Mouse (Mus musculus): ENCODE results near the gene Olfml3. TPM values are rescaled to one million over a fixed set of nuclear protein-coding genes. Genes with fewer than 3 reads are reported as not detected.
A peak's percentile ranks its signal among the peaks of the same experiment; 100 is the strongest.

The Olfml3 gene
- total and polyA plus RNA-seq, 2 experiments: 1.3 to 1.5 TPM

DNA sequence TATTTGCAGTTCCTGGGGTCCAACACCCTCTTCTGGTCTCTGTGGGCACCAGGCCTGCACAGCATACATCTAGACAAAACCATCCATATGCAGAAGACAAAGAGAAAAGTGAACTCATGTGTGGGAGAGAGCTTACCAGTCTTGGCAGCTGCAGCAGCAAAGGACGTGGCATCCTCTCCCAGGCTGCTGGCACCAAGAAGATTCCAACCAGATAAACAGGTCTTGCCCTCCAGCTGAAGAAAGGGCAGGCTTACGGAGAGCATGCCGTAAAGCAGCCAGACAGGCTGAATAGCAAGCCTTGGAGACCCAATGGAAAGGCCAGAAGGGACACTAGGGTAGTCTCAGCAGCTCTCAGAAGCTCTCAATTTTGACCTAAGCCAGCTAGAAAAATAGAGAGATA is 5.7 kb downstream of the Olfml3 start:
- DNase-seq (ENCODE audit: extremely low read depth, low read depth, low spot score): no peak
- no peaks in the 10 kb centered on the region for H3K27me3 ChIP-seq (ENCODE audit: control insufficient read depth, insufficient read depth, low read length)
- H3K79me2 ChIP-seq (ENCODE audit: control insufficient read depth, insufficient read depth, low read length): no peaks in the 10 kb centered on the region
- TF ChIP-seq CTCF (IDR thresholded peaks at IDR 0.05; ENCODE audit: low read depth, low read length) (no peak), POLR2A (IDR thresholded peaks at IDR 0.05; ENCODE audit: extremely low read depth, insufficient read depth, low read length) (no peak)
- WGBS: 89% methylated on average over 3 of the region's 3 CpGs
- H3K36me3 ChIP-seq (ENCODE audit: control insufficient read depth, insufficient read depth, low read length): no peaks in the 10 kb centered on the region
- H3K4me1 ChIP-seq (ENCODE audit: control insufficient read depth, insufficient read depth, low read length): no peaks in the 10 kb centered on the region
- H3K27ac ChIP-seq (replicated peaks; ENCODE audit: insufficient read depth, low read depth, low read length): no peak overlapping the region
- H3K4me3 ChIP-seq (ENCODE audit: insufficient read depth, low read depth, low read length): no peak overlapping the region
- no peak overlapping the region for H3K9ac ChIP-seq (ENCODE audit: low read depth, low read length)

DNA sequence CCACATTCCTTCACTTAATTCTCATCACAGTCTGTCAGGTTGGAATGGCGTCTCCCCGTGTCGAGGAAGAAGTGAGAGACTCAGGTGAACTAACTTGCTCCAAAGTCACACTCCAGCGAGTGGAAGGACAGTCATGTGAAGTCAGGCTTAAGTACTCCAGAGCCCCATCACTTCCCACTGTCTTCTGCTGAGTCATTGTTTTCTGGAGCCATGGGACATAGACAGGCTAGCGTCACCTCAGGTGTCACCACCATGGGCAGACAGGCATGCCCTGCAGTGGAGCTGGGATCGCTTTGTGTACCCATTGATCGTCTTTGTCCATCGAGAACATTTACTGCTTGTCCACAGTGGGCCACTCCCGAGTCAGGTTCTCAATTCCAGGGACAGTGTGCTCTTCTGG is 8.0 kb downstream of the Olfml3 start:
- TF ChIP-seq POLR2A (IDR thresholded peaks at IDR 0.05; ENCODE audit: extremely low read depth, insufficient read depth, low read length): no peak
- no peak for TF ChIP-seq CTCF (IDR thresholded peaks at IDR 0.05; ENCODE audit: low read depth, low read length)
- WGBS: 85% methylated on average over 9 of the region's 9 CpGs
- Histone ChIP-seq H3K27ac (replicated peaks; ENCODE audit: insufficient read depth, low read depth, low read length) (no peak overlapping the region), H3K79me2 (ENCODE audit: control insufficient read depth, insufficient read depth, low read length) (no peaks in the 10 kb centered on the region), H3K27me3 (ENCODE audit: control insufficient read depth, insufficient read depth, low read length) (no peaks in the 10 kb centered on the region), H3K9ac (ENCODE audit: low read depth, low read length) (no peak overlapping the region), H3K4me1 (ENCODE audit: control insufficient read depth, insufficient read depth, low read length) (no peaks in the 10 kb centered on the region), H3K36me3 (ENCODE audit: control insufficient read depth, insufficient read depth, low read length) (no peaks in the 10 kb centered on the region), H3K4me3 (ENCODE audit: insufficient read depth, low read depth, low read length) (no peak overlapping the region)
- DNase-seq (ENCODE audit: extremely low read depth, low read depth, low spot score): no peak

DNA sequence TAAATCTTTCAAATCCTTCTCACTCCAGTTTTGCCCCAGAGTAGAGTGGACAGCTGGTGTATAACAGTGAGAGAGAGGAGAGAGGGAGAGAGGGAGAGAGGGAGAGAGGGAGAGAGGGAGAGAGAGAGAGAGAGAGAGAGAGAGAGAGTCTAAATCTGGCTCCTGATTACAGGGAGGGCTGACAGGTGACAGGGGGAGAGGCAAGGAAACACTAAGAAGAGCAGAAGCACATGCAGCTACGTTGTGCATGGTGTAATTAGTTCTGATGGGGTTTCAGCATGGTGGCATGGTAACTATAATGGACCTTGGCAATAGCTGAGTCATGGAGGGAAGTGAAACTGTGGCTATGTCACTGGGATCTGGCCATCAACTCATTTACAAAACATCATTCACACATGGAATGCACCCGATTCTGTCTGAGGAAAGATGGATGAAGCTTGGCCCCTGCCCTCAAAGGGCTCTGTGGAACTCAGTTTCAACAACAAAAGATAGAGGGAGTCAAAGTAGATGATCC is 9.9 kb downstream of the Olfml3 start:
- no peak for DNase-seq (ENCODE audit: extremely low read depth, low read depth, low spot score)
- Histone ChIP-seq H3K79me2 (ENCODE audit: control insufficient read depth, insufficient read depth, low read length) (no peaks in the 10 kb centered on the region), H3K27me3 (ENCODE audit: control insufficient read depth, insufficient read depth, low read length) (no peaks in the 10 kb centered on the region), H3K36me3 (ENCODE audit: control insufficient read depth, insufficient read depth, low read length) (no peaks in the 10 kb centered on the region), H3K4me3 (ENCODE audit: insufficient read depth, low read depth, low read length) (no peak overlapping the region), H3K4me1 (ENCODE audit: control insufficient read depth, insufficient read depth, low read length) (no peaks in the 10 kb centered on the region), H3K9ac (ENCODE audit: low read depth, low read length) (no peak overlapping the region), H3K27ac (replicated peaks; ENCODE audit: insufficient read depth, low read depth, low read length) (no peak overlapping the region)
- TF ChIP-seq CTCF (IDR thresholded peaks at IDR 0.05; ENCODE audit: low read depth, low read length): no peak
- TF ChIP-seq POLR2A (IDR thresholded peaks at IDR 0.05; ENCODE audit: extremely low read depth, insufficient read depth, low read length): no peak
- 56% methylated on average over 2 of the region's 2 CpGs for WGBS

DNA sequence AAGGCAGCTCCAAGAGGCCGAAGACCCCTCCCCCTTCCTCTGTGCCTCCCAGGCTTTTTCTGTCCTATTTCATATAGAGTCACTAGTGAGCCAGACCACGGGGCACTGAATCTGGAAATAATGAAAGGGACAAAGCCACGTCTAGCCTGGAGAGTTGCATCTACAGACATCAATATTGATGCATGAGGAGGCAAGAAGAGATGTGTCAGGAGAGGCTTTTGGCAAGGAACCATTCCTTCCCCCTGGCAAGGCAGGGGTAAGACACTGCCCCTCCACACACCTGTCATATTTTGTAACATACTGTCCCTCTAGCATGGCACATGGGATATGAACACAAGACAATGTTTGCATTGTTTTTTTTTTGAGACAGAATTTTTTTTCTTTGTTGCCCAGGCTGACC is 11.2 kb downstream of the Olfml3 start:
- 78% methylated on average over 3 of the region's 3 CpGs for WGBS
- no peak overlapping the region for H3K27ac ChIP-seq (replicated peaks; ENCODE audit: insufficient read depth, low read depth, low read length)
- no peaks in the 10 kb centered on the region for H3K4me1 ChIP-seq (ENCODE audit: control insufficient read depth, insufficient read depth, low read length)
- no peak overlapping the region for H3K9ac ChIP-seq (ENCODE audit: low read depth, low read length)
- DNase-seq (ENCODE audit: extremely low read depth, low read depth, low spot score): no peak
- no peaks in the 10 kb centered on the region for H3K27me3 ChIP-seq (ENCODE audit: control insufficient read depth, insufficient read depth, low read length)
- H3K79me2 ChIP-seq (ENCODE audit: control insufficient read depth, insufficient read depth, low read length): no peaks in the 10 kb centered on the region
- TF ChIP-seq POLR2A (IDR thresholded peaks at IDR 0.05; ENCODE audit: extremely low read depth, insufficient read depth, low read length) (no peak), CTCF (IDR thresholded peaks at IDR 0.05; ENCODE audit: low read depth, low read length) (no peak)
- H3K4me3 ChIP-seq (ENCODE audit: insufficient read depth, low read depth, low read length): no peak overlapping the region
- H3K36me3 ChIP-seq (ENCODE audit: control insufficient read depth, insufficient read depth, low read length): no peaks in the 10 kb centered on the region

DNA sequence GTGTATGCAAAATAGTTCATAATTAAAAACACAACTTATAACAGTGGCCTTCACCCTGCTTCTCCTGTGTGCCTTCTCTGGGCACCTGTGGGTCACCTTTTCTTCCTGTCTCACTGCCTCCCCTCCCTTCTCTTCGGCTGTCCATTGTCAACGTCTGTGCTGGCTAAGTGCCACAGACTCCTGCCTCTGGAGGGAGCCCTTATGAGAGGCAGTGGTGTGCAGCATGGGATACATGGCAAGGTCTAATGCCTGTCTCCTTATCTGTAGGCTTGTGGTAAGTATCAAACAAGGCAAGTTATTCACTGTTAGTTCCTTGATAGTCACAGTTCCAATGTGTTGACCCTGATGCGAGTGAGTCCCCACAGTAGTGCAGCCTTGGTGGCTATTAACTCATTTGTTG is 13.7 kb downstream of the Olfml3 start:
- 49% methylated on average over 3 of the region's 3 CpGs for WGBS
- no peaks in the 10 kb centered on the region for H3K36me3 ChIP-seq (ENCODE audit: control insufficient read depth, insufficient read depth, low read length)
- no peaks in the 10 kb centered on the region for H3K27me3 ChIP-seq (ENCODE audit: control insufficient read depth, insufficient read depth, low read length)
- H3K4me1 ChIP-seq (ENCODE audit: control insufficient read depth, insufficient read depth, low read length): no peaks in the 10 kb centered on the region
- H3K27ac ChIP-seq (replicated peaks; ENCODE audit: insufficient read depth, low read depth, low read length): no peak overlapping the region
- TF ChIP-seq POLR2A (IDR thresholded peaks at IDR 0.05; ENCODE audit: extremely low read depth, insufficient read depth, low read length) (no peak), CTCF (IDR thresholded peaks at IDR 0.05; ENCODE audit: low read depth, low read length) (0 out of 2 replicates have a peak, but pooled peaks have one; percentile 5)
- H3K9ac ChIP-seq (ENCODE audit: low read depth, low read length): no peak overlapping the region
- H3K4me3 ChIP-seq (ENCODE audit: insufficient read depth, low read depth, low read length): no peak overlapping the region
- no peaks in the 10 kb centered on the region for H3K79me2 ChIP-seq (ENCODE audit: control insufficient read depth, insufficient read depth, low read length)
- DNase-seq (ENCODE audit: extremely low read depth, low read depth, low spot score): no peak

DNA sequence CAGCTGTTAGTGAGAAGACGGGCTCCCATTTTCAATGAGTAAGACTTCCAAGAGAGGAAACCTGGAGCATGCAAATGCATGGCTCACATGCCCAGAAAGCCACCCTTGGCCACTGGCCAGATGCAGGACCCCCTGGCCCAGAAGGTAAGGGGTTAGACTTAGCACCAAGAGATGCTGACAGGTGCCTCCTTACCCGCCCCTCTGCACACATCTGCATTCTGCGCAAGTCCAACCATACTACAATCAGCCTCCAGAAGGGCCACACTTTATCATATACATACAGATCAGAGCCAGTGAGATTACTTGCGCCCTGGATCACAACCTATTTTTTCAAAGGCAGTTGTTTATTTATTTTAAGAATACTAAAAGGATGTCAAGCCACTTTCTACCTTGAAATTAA is 19.1 kb downstream of the Olfml3 start:
- no peak overlapping the region for H3K9ac ChIP-seq (ENCODE audit: low read depth, low read length)
- H3K79me2 ChIP-seq (ENCODE audit: control insufficient read depth, insufficient read depth, low read length): no peaks in the 10 kb centered on the region
- WGBS: 93% methylated on average over 4 of the region's 4 CpGs
- no peaks in the 10 kb centered on the region for H3K36me3 ChIP-seq (ENCODE audit: control insufficient read depth, insufficient read depth, low read length)
- no peak overlapping the region for H3K4me3 ChIP-seq (ENCODE audit: insufficient read depth, low read depth, low read length)
- no peaks in the 10 kb centered on the region for H3K27me3 ChIP-seq (ENCODE audit: control insufficient read depth, insufficient read depth, low read length)
- no peak overlapping the region for H3K27ac ChIP-seq (replicated peaks; ENCODE audit: insufficient read depth, low read depth, low read length)
- no peak for DNase-seq (ENCODE audit: extremely low read depth, low read depth, low spot score)
- H3K4me1 ChIP-seq (ENCODE audit: control insufficient read depth, insufficient read depth, low read length): no peaks in the 10 kb centered on the region
- TF ChIP-seq CTCF (IDR thresholded peaks at IDR 0.05; ENCODE audit: low read depth, low read length) (no peak), POLR2A (IDR thresholded peaks at IDR 0.05; ENCODE audit: extremely low read depth, insufficient read depth, low read length) (no peak)

Measured in liver, adult 2 months (tissue).